Comparison of ENCODE assay signal across 8 mouse cellular contexts in genomic region chr14:121878176-121878858, GRCm38 (mm10). TPM values are rescaled to one million over a fixed set of nuclear protein-coding genes. Genes with fewer than 3 reads are reported as not detected.
DNase-seq lines count a peak whose midpoint lies in the region; ATAC-seq and TF ChIP-seq lines count a peak whose summit lies in the region.

Gene Ubac2, plus strand, starts transcription at chr14:121878620.

- no peaks in the 10 kb centered on the region; the same call in 1 of the 2 replicates for H3K79me2 ChIP-seq in CH12.LX (replicated peaks; ENCODE audit: control insufficient read depth, extremely low read depth, insufficient read depth, poor library complexity, severe bottlenecking)

- peak within 1 kb of the TSS; percentile 83 to 99 (median 94) for H3K4me3 ChIP-seq in CH12.LX (replicated peaks in 1 of 3; ENCODE audit: low read depth in 2 of 3, low read length in 2 of 3, poor library complexity in 1 of 3)
- peak within 1 kb of the TSS; percentile 92 for H3K4me3 ChIP-seq in forebrain, embryonic 11.5 days (ENCODE audit: low read depth, low read length)
- H3K4me3 ChIP-seq in heart, embryonic 16.5 days (ENCODE audit: low read length): peak within 1 kb of the TSS; percentile 97
- peak within 1 kb of the TSS; percentile 88 for H3K4me3 ChIP-seq in liver, embryonic 15.5 days (replicated peaks)
- peak within 1 kb of the TSS; percentile 92 for H3K4me3 ChIP-seq in neural tube, embryonic 12.5 days

- H3K4me2 ChIP-seq in CH12.LX (ENCODE audit: insufficient read depth, low read depth, poor library complexity, severe bottlenecking): peak within 1 kb of the TSS; percentile 91
- peak within 1 kb of the TSS; percentile 95 for H3K4me2 ChIP-seq in forebrain, embryonic 11.5 days (ENCODE audit: low read depth, low read length, severe bottlenecking)
- H3K4me2 ChIP-seq in heart, embryonic 16.5 days (ENCODE audit: low read depth, low read length): peak within 1 kb of the TSS; percentile 99
- peak within 1 kb of the TSS; percentile 82 for H3K4me2 ChIP-seq in liver, embryonic 15.5 days
- peak within 1 kb of the TSS; percentile 92 for H3K4me2 ChIP-seq in neural tube, embryonic 12.5 days (replicated peaks)

- ATAC-seq in forebrain, embryonic 11.5 days (replicated peaks; ENCODE audit: low FRiP score): peak; percentile 98
- ATAC-seq in heart, embryonic 16.5 days (replicated peaks; ENCODE audit: extremely low read depth, insufficient read depth, low FRiP score): peak; percentile 97
- ATAC-seq in liver, embryonic 15.5 days (ENCODE audit: insufficient read depth): peak; percentile 95
- ATAC-seq in neural tube, embryonic 12.5 days (ENCODE audit: low FRiP score, low read depth): peak; percentile 98

- no peak for TF ChIP-seq RAD21 in CH12.LX (IDR thresholded peaks at IDR 0.05; ENCODE audit: low read depth, low read length)

- dilution Hi-C loops in CH12.LX (cut with MboI; ENCODE audit: extremely low pct_ligation_motif_present, extremely low pct_unique_long_range_greater_than_20kb, low sequenced_read_pairs): no loop called here

- H3K9ac ChIP-seq in CH12.LX (ENCODE audit: insufficient read depth, low read depth): peak within 1 kb of the TSS; percentile 98
- H3K9ac ChIP-seq in forebrain, embryonic 11.5 days (ENCODE audit: low read length): peak within 1 kb of the TSS; percentile 94
- H3K9ac ChIP-seq in heart, embryonic 16.5 days (ENCODE audit: low read length): peak within 1 kb of the TSS; percentile 98
- H3K9ac ChIP-seq in liver, embryonic 15.5 days: peak within 1 kb of the TSS; percentile 91
- peak within 1 kb of the TSS; percentile 89 for H3K9ac ChIP-seq in neural tube, embryonic 12.5 days

- TF ChIP-seq CTCF in CH12.LX (conservative IDR thresholded peaks at IDR 0.05 in 1 of 2, IDR thresholded peaks at IDR 0.05 in 1 of 2; ENCODE audit: low read depth in 2 of 2, low read length in 2 of 2): 0 out of 4 replicates have a peak, but pooled peaks of 1 of the 2 experiments have one; percentile 1

- H3K27ac ChIP-seq in CH12.LX (ENCODE audit: insufficient read depth, low read depth): peak within 1 kb of the TSS; percentile 40
- H3K27ac ChIP-seq in forebrain, embryonic 11.5 days (ENCODE audit: low read depth, low read length): peak within 1 kb of the TSS; percentile 84
- H3K27ac ChIP-seq in heart, embryonic 16.5 days (ENCODE audit: low read length): peak within 1 kb of the TSS; percentile 96
- peak within 1 kb of the TSS; percentile 90 for H3K27ac ChIP-seq in liver, embryonic 15.5 days (replicated peaks)
- peak within 1 kb of the TSS; percentile 83 for H3K27ac ChIP-seq in neural tube, embryonic 12.5 days

- peak; percentile 85 for TF ChIP-seq POLR2A in CH12.LX (IDR thresholded peaks at IDR 0.05; ENCODE audit: low read depth, low read length)

- in situ Hi-C loops in CH12.LX (cut with MboI; ENCODE audit: low pct_ligation_motif_present, low pct_unique_long_range_greater_than_20kb, low sequenced_read_pairs): no loop called here

- H3K36me3 ChIP-seq in CH12.LX (replicated peaks in 1 of 2; ENCODE audit: control insufficient read depth in 1 of 2, insufficient read depth in 1 of 2, low read length in 1 of 2): peaks cover 6 to 27% of the 10 kb centered on the region in 2 experiments
- H3K36me3 ChIP-seq in forebrain, embryonic 11.5 days (ENCODE audit: control insufficient read depth, insufficient read depth, low read length): no peaks in the 10 kb centered on the region
- H3K36me3 ChIP-seq in heart, embryonic 16.5 days (ENCODE audit: control insufficient read depth, insufficient read depth): no peaks in the 10 kb centered on the region
- H3K36me3 ChIP-seq in liver, embryonic 15.5 days (replicated peaks): no peaks in the 10 kb centered on the region
- H3K36me3 ChIP-seq in neural tube, embryonic 12.5 days: no peaks in the 10 kb centered on the region

- TF ChIP-seq EP300 in CH12.LX (IDR thresholded peaks at IDR 0.05; ENCODE audit: low read length): no peak

- H3K27me3 ChIP-seq in CH12.LX (replicated peaks): no peaks in the 10 kb centered on the region
- no peaks in the 10 kb centered on the region for H3K27me3 ChIP-seq in forebrain, embryonic 11.5 days (ENCODE audit: control insufficient read depth, insufficient read depth, low read length)
- no peaks in the 10 kb centered on the region for H3K27me3 ChIP-seq in heart, embryonic 16.5 days (ENCODE audit: control insufficient read depth, insufficient read depth, low read length)
- H3K27me3 ChIP-seq in liver, embryonic 15.5 days: no peaks in the 10 kb centered on the region
- H3K27me3 ChIP-seq in neural tube, embryonic 12.5 days (replicated peaks): no peaks in the 10 kb centered on the region

- peak; percentile 99 for DNase-seq in CH12.LX (ENCODE audit: extremely low read depth)
- peak; percentile 93 for DNase-seq in c-Kit-positive CD71-positive TER-119-negative erythroid progenitor cells, embryonic 14.5 days (ENCODE audit: low read depth)
- DNase-seq in forebrain, embryonic 11.5 days (ENCODE audit: low spot score): peak; percentile 99
- DNase-seq in kidney, postnatal 36 days: peak; percentile 98 to 100
- DNase-seq in telencephalon, adult 2 months (ENCODE audit: low read depth, low spot score): peak; percentile 98

- no peaks in the 10 kb centered on the region for H3K9me3 ChIP-seq in CH12.LX (replicated peaks; ENCODE audit: low read length)
- no peaks in the 10 kb centered on the region for H3K9me3 ChIP-seq in forebrain, embryonic 11.5 days (ENCODE audit: control insufficient read depth, low read length)
- no peaks in the 10 kb centered on the region for H3K9me3 ChIP-seq in heart, embryonic 16.5 days (replicated peaks; ENCODE audit: control insufficient read depth, low read length)
- H3K9me3 ChIP-seq in liver, embryonic 15.5 days (replicated peaks): no peaks in the 10 kb centered on the region
- no peaks in the 10 kb centered on the region for H3K9me3 ChIP-seq in neural tube, embryonic 12.5 days

- WGBS in forebrain, embryonic 11.5 days: under 1% methylated on average over 57 of the region's 61 CpGs
- under 1% methylated on average over 61 of the region's 61 CpGs for WGBS in heart, embryonic 16.5 days
- WGBS in liver, embryonic 15.5 days (ENCODE audit: insufficient replicate concordance): under 1% methylated on average over 61 of the region's 61 CpGs
- WGBS in neural tube, embryonic 12.5 days: under 1% methylated on average over 61 of the region's 61 CpGs

- H3K4me1 ChIP-seq in CH12.LX (ENCODE audit: control insufficient read depth in 1 of 2, insufficient read depth in 2 of 2): peaks cover 13 to 68% of the 10 kb centered on the region in 2 experiments
- peaks cover 5% of the 10 kb centered on the region; the same call in 1 of the 2 replicates for H3K4me1 ChIP-seq in forebrain, embryonic 11.5 days (replicated peaks; ENCODE audit: control insufficient read depth, insufficient read depth, low read length)
- peaks cover 10% of the 10 kb centered on the region for H3K4me1 ChIP-seq in heart, embryonic 16.5 days (ENCODE audit: control insufficient read depth, insufficient read depth, low read length)
- H3K4me1 ChIP-seq in liver, embryonic 15.5 days (replicated peaks): peaks cover 33% of the 10 kb centered on the region
- peaks cover 17% of the 10 kb centered on the region for H3K4me1 ChIP-seq in neural tube, embryonic 12.5 days

TF ChIP-seq in CH12.LX, 34 proteins besides CTCF, POLR2A, EP300 and RAD21 (continues in another document):
- TF ChIP-seq IRF4 (IDR thresholded peaks at IDR 0.05; ENCODE audit: low read depth, low read length) (peak; percentile 79), MAZ (IDR thresholded peaks at IDR 0.05; ENCODE audit: low read depth, low read length) (no peak), CHD1 (IDR thresholded peaks at IDR 0.05; ENCODE audit: low read depth, low read length) (no peak; the same call in 1 of the 2 replicates), ZKSCAN1 (IDR thresholded peaks at IDR 0.05; ENCODE audit: borderline replicate concordance, low read depth, low read length) (no peak), KAT2A (IDR thresholded peaks at IDR 0.05; ENCODE audit: insufficient replicate concordance, low read length) (peak; percentile 91; the same call in 1 of the 2 replicates), ETS1 (conservative IDR thresholded peaks at IDR 0.05; ENCODE audit: low read depth, low read length) (peak; percentile 57), MEF2A (IDR thresholded peaks at IDR 0.05; ENCODE audit: borderline replicate concordance, low read depth, low read length) (peak; percentile 78), ELF1 (IDR thresholded peaks at IDR 0.05; ENCODE audit: low read depth, low read length) (peak; percentile 97), HCFC1 (IDR thresholded peaks at IDR 0.05; ENCODE audit: low read depth, low read length) (peak; percentile 95), CHD2 (IDR thresholded peaks at IDR 0.05; ENCODE audit: low read length) (peak; percentile 84), ZMIZ1 (IDR thresholded peaks at IDR 0.05; ENCODE audit: low read depth, low read length) (peak; percentile 70; the same call in 1 of the 2 replicates), MAFK (IDR thresholded peaks at IDR 0.05; ENCODE audit: insufficient replicate concordance, low read length) (no peak), NELFE (IDR thresholded peaks at IDR 0.05; ENCODE audit: low read depth, low read length) (peak; percentile 82), MAX (IDR thresholded peaks at IDR 0.05; ENCODE audit: low read length) (peak; percentile 86; the same call in 1 of the 2 replicates), USF2 (conservative IDR thresholded peaks at IDR 0.05; ENCODE audit: low read depth, low read length) (no peak), GABPA (IDR thresholded peaks at IDR 0.05; ENCODE audit: insufficient replicate concordance, low read depth, low read length) (peak; percentile 7; the same call in 1 of the 2 replicates), BHLHE40 (IDR thresholded peaks at IDR 0.05; ENCODE audit: low read depth, low read length) (peak; percentile 46; the same call in 1 of the 2 replicates), SMC3 (IDR thresholded peaks at IDR 0.05; ENCODE audit: low read depth, low read length) (no peak), JUND (conservative IDR thresholded peaks at IDR 0.05; ENCODE audit: low read depth, low read length) (no peak), POLR2AphosphoS2 (IDR thresholded peaks at IDR 0.05; ENCODE audit: low read depth, low read length) (peak; percentile 73; the same call in 1 of the 2 replicates), TCF12 (IDR thresholded peaks at IDR 0.05; ENCODE audit: low read depth, low read length) (peak; percentile 94), SIN3A (IDR thresholded peaks at IDR 0.05; ENCODE audit: low read length) (peak; percentile 81)

RNA-seq across cellular contexts. Expression of gene Ubac2, which starts in this region (rescaled TPM):
- total RNA-seq in CH12.LX (2012; rRNA removed): 30.8 and 32.8 TPM in 2 replicates
- total RNA-seq in CH12.LX (2014; rRNA removed): 39.7 and 40.1 TPM in 2 replicates
- 32.6 and 35.5 TPM in 2 replicates for polyA plus RNA-seq in CH12.LX (2012; ENCODE audit: insufficient read length, low read depth)
- polyA plus RNA-seq in forebrain, embryonic 11.5 days (2014; fragmentation: Nextera tagmentation; extraction: Ambion mirVana): 72.9 and 76.9 TPM in 2 replicates
- 48.3 and 53.8 TPM in 2 replicates for polyA plus RNA-seq in heart, embryonic 16.5 days (2015; fragmentation: Nextera tagmentation; extraction: Ambion mirVana)
- 20.0 and 22.4 TPM in 2 replicates for polyA plus RNA-seq in liver, embryonic 15.5 days (2015; fragmentation: Nextera tagmentation; extraction: Ambion mirVana)
- 60.3 and 68.7 TPM in 2 replicates for polyA plus RNA-seq in neural tube, embryonic 12.5 days (2016; fragmentation: Nextera tagmentation; extraction: Ambion mirVana)

Comparison
In these comparisons a context has a peak if more than half of its experiments do, and no peak if none do; other contexts are left out.
1. Peak in every context shown above with its lines: DNase-seq, ATAC-seq, H3K4me3 ChIP-seq and H3K27ac ChIP-seq.
2. H3K27ac ChIP-seq: peak in every context shown above with its lines; median percentile 96 in heart, embryonic 16.5 days; 90 in liver, embryonic 15.5 days; 84 in forebrain, embryonic 11.5 days; 83 in neural tube, embryonic 12.5 days; 40 in CH12.LX.